Mouse (Mus musculus): ENCODE results near the gene Gtdc1.

DNA sequence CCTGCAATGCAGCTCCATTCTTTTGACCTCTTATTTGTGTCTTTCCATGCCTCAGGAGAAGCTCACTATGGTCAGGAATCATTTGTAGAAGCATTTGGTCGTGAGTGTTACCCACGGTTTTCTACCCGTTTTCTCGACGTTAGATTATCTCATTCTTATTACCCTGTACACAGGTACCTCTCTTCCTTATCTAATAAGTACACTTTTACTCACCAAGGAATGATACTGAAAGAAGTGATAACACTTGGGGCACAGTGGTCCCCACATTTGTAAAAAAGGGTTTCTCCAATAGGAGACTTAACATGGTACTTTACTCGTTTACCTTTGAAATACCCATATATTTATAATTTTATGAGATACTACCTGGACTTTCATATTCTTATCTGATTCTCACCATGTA lies 28.0 kb upstream of the Gtdc1 start:
- no peak for TF ChIP-seq CTCF (IDR thresholded peaks at IDR 0.05; ENCODE audit: control insufficient read depth, insufficient read depth, low read length)
- TF ChIP-seq POLR2A (IDR thresholded peaks at IDR 0.05; ENCODE audit: borderline replicate concordance, control insufficient read depth, low read depth, low read length), result no peak
